Mouse (Mus musculus) right cerebral cortex, adult 18-20 months (tissue): ENCODE results near the gene Pigc.
A peak's percentile ranks its signal among the peaks of the same experiment; 100 is the strongest.

Source experiments
- DNase-seq: peaks from one replicate; pipeline ENCODE4 v3.0.0; 2022; ENCODE audit warnings: mixed read lengths

Gene Pigc

GRCm38 (mm10) chr1:161976255-161977182 is 7.5 kb downstream of the Pigc start:
- DNase-seq, result peak; percentile 78

GRCm38 (mm10) chr1:161977331-161977730 is 8.3 kb downstream of the Pigc start:
- DNase-seq, result no peak

GRCm38 (mm10) chr1:161978173-161978700 is 9.3 kb downstream of the Pigc start:
- no peak for DNase-seq

GRCm38 (mm10) chr1:161979536-161979935 is 10.6 kb downstream of the Pigc start, which contains the start of gene 4930558K02Rik:
Gene 4930558K02Rik (minus strand): TSS chr1:161979636.
- DNase-seq, result no peak

- no peak for DNase-seq
These were observed 11.1 kb downstream of the Pigc start for GRCm38 (mm10) chr1:161980046-161980445.

GRCm38 (mm10) chr1:161980626-161981298 is 11.8 kb downstream of the Pigc start:
- no peak for DNase-seq

- DNase-seq, result no peak
These were observed 14.5 kb downstream of the Pigc start for GRCm38 (mm10) chr1:161983451-161983850.

GRCm38 (mm10) chr1:161983979-161984566 is 15.1 kb downstream of the Pigc start:
- DNase-seq, result no peak

GRCm38 (mm10) chr1:161990684-161991578 is 21.9 kb downstream of the Pigc start:
- no peak for DNase-seq

GRCm38 (mm10) chr1:161991846-161992245 is 22.9 kb downstream of the Pigc start:
- DNase-seq, result no peak

GRCm38 (mm10) chr1:161992389-161992788 is 23.4 kb downstream of the Pigc start:
- DNase-seq, result no peak

- no peak for DNase-seq
These were observed 29.8 kb downstream of the Pigc start for GRCm38 (mm10) chr1:161998781-161999180.

- DNase-seq, result no peak
These were observed 30.4 kb downstream of the Pigc start for GRCm38 (mm10) chr1:161999338-161999737.

GRCm38 (mm10) chr1:161999882-162000371 is 30.9 kb downstream of the Pigc start:
- DNase-seq, result peak; percentile 67

- no peak for DNase-seq
These were observed 32.3 kb downstream of the Pigc start for GRCm38 (mm10) chr1:162001328-162001727.

GRCm38 (mm10) chr1:162003729-162004517 is 34.9 kb downstream of the Pigc start:
- no peak for DNase-seq

GRCm38 (mm10) chr1:162004518-162004780 is 35.5 kb downstream of the Pigc start:
- no peak for DNase-seq

- DNase-seq, result no peak
These were observed 36.1 kb downstream of the Pigc start for GRCm38 (mm10) chr1:162004821-162005770.

- no peak for DNase-seq
These were observed 37.1 kb downstream of the Pigc start for GRCm38 (mm10) chr1:162006109-162006508.

- no peak for DNase-seq
These were observed 39.2 kb downstream of the Pigc start for GRCm38 (mm10) chr1:162008208-162008607.
